Comparison of ENCODE assay signal across 24 mouse cellular contexts in the genomic region with DNA sequence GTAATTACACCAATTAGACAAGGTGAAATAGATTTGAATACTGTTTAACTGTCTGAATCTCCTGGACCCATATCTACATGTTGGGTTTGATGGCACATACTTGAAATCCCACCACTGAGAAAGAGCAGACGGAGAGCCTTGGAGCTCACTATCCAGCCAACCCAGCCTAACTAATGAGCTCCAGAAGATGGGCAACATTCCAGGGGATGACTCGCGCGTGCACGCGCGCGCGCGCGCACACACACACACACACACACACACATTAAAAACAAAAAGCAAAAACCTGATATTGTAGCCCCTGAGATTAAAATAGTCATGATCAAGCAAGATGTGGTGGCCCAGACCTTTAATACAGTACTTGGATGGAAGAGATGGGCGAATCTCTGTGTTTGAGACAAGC.
DNase-seq lines count a peak whose midpoint lies in the region; ATAC-seq and TF ChIP-seq lines count a peak whose summit lies in the region.
"Had no signal": no experiment of that assay in that cellular context is flagged by ENCODE, and none has a peak within 500 bp of the region (broad histone marks: within the 10 kb centered on the region; RNA-seq: fewer than 3 reads in every experiment).

No protein-coding gene starts in this region.

- no peak overlapping the region for H3K27ac ChIP-seq in cerebellum, adult 2 months (ENCODE audit: insufficient read depth, low read length)
- no peak overlapping the region for H3K27ac ChIP-seq in liver, embryonic 11.5 days (ENCODE audit: low read depth, low read length)
- H3K27ac ChIP-seq: forebrain, embryonic 10.5 days; forebrain, embryonic 15.5 days; heart, embryonic 15.5 days; hindbrain, embryonic 14.5 days; hindbrain, postnatal 0 days had no signal

- H3K27me3 ChIP-seq in cerebellum, adult 2 months (ENCODE audit: control insufficient read depth, insufficient read depth, low read length): no peaks in the 10 kb centered on the region
- no peaks in the 10 kb centered on the region for H3K27me3 ChIP-seq in liver, embryonic 11.5 days (replicated peaks; ENCODE audit: control insufficient read depth, insufficient read depth, low read length)
- H3K27me3 ChIP-seq: forebrain, embryonic 15.5 days; heart, embryonic 12.5 days; heart, embryonic 15.5 days had no signal

- no peak overlapping the region for H3K9ac ChIP-seq in liver, embryonic 11.5 days (ENCODE audit: low read depth, low read length)
- H3K9ac ChIP-seq: forebrain, embryonic 15.5 days; heart, embryonic 12.5 days; heart, embryonic 15.5 days; hindbrain, embryonic 14.5 days had no signal

- no peaks in the 10 kb centered on the region for H3K36me3 ChIP-seq in liver, embryonic 11.5 days (ENCODE audit: control insufficient read depth, insufficient read depth, low read length)
- H3K36me3 ChIP-seq: forebrain, embryonic 10.5 days; forebrain, embryonic 15.5 days; heart, embryonic 12.5 days; heart, embryonic 15.5 days had no signal

- H3K9me3 ChIP-seq in liver, embryonic 11.5 days (ENCODE audit: control insufficient read depth, low read length): no peaks in the 10 kb centered on the region
- H3K9me3 ChIP-seq: forebrain, embryonic 10.5 days; forebrain, embryonic 15.5 days; heart, embryonic 12.5 days; heart, embryonic 15.5 days had no signal

- no peak for TF ChIP-seq CTCF in cerebellum, adult 2 months (IDR thresholded peaks at IDR 0.05; ENCODE audit: borderline replicate concordance, insufficient read depth, low read depth, low read length)

- TF ChIP-seq POLR2A in cerebellum, adult 2 months (IDR thresholded peaks at IDR 0.05; ENCODE audit: borderline replicate concordance, insufficient read depth, low read length): no peak

- ATAC-seq in liver, embryonic 11.5 days (replicated peaks; ENCODE audit: low FRiP score): no peak
- ATAC-seq: CD4-positive, CD25-positive, alpha-beta regulatory T cell, adult 4 months; forebrain, embryonic 15.5 days; hindbrain, postnatal 0 days; inflammation-experienced regulatory T-cells, adult 6 months; intestine, embryonic 16.5 days had no signal

- 55% methylated on average over 12 of the region's 12 CpGs for WGBS in cerebellum, adult 2 months
- 93% methylated on average over 12 of the region's 12 CpGs for WGBS in liver, embryonic 11.5 days

- H3K4me3 ChIP-seq in cerebellum, adult 2 months (replicated peaks; ENCODE audit: insufficient read depth, low read depth, low read length): no peak overlapping the region
- H3K4me3 ChIP-seq in liver, embryonic 11.5 days (ENCODE audit: low read depth, low read length): no peak overlapping the region
- H3K4me3 ChIP-seq: forebrain, embryonic 10.5 days; forebrain, embryonic 15.5 days; heart, embryonic 12.5 days; heart, embryonic 15.5 days had no signal

- peak; percentile 69 to 75 for DNase-seq in cerebellum, postnatal 10 days
- no peak for DNase-seq in cerebellum, adult 2 months
- DNase-seq in 3T3-L1 (ENCODE audit: low read depth, low spot score): peak; percentile 23
- peak; percentile 10 for DNase-seq in MN1 (ENCODE audit: low spot score)
- no peak for DNase-seq in retina, postnatal 1 day
- no peak for DNase-seq in liver, embryonic 11.5 days (ENCODE audit: low spot score)
- DNase-seq: adrenal gland, adult 2 months; adrenal gland, postnatal 14 days; cerebellum, adult 11-12 months; cerebellum, adult 9-11 months; gastrocnemius, postnatal 25 days; heart, adult 18-20 months; heart, postnatal 10 days; heart, postnatal 36 days; kidney, adult 18-20 months had no signal

- no peak overlapping the region for H3K4me2 ChIP-seq in liver, embryonic 11.5 days
- H3K4me2 ChIP-seq: forebrain, embryonic 15.5 days; heart, embryonic 12.5 days; heart, embryonic 15.5 days; hindbrain, embryonic 14.5 days had no signal

- H3K4me1 ChIP-seq in cerebellum, adult 2 months (ENCODE audit: control insufficient read depth, insufficient read depth, low read length): no peaks in the 10 kb centered on the region
- no peaks in the 10 kb centered on the region for H3K4me1 ChIP-seq in liver, embryonic 11.5 days (replicated peaks; ENCODE audit: control insufficient read depth, insufficient read depth, low read length)
- H3K4me1 ChIP-seq: forebrain, embryonic 10.5 days; forebrain, embryonic 15.5 days had no signal

Comparison
In these comparisons a context has a peak if more than half of its experiments do, and no peak if none do; other contexts are left out.
1. DNase-seq: peak in cerebellum, postnatal 10 days (2 of 2), 3T3-L1 (single experiment) and MN1 (single experiment); none in cerebellum, adult 2 months (0 of 2), retina, postnatal 1 day (single experiment) and liver, embryonic 11.5 days (single experiment).